Mouse (Mus musculus): ENCODE measurements around the gene Mageh1.
"Not testable (repeated sequence)": the region's sequence is repeated elsewhere in the genome, so short reads cannot be mapped to it uniquely, and the experiment has no call there.

DNA sequence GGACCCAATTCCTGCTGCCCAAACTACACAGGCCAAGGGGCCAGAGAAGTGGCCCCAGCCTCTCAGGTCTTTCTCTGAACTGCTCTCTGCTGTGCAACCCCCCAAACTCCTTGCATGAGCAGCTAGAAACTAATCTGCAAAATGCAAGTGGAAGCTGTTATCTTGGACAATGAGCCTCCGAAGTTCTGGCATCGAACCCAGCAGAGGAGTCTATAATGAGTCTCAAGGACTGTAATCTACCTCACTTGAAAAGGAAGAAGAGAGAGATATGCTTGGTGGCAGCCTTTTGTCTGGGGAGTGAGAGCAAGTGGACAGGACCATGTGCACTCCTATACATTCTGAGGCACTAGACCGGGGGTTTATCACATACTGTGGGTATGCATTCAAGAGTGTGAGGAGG, 41.3 kb downstream of the Mageh1 start:
- TF ChIP-seq CTCF, POLR2A (IDR thresholded peaks at IDR 0.05; ENCODE audit: insufficient read depth, low read depth, low read length): not testable (repeated sequence)

Measured in olfactory bulb, adult 2 months (tissue).